Mouse (Mus musculus): ENCODE measurements around the gene Ndufa12. TPM values are rescaled to one million over a fixed set of nuclear protein-coding genes. Genes with fewer than 3 reads are reported as not detected.

Ndufa12 gene
- polyA plus RNA-seq, 1 experiment from 2014 or later, result 292 TPM

Other genes starting within 250 kb of the Ndufa12 start
- gene Vezt, start 162.9 kb upstream of the Ndufa12 start, polyA plus RNA-seq (2015; fragmentation: Nextera tagmentation; extraction: Ambion mirVana), result 68.6 and 71.8 TPM in 2 replicates
- gene Fgd6, start 162.7 kb upstream of the Ndufa12 start, polyA plus RNA-seq (2015; fragmentation: Nextera tagmentation; extraction: Ambion mirVana), result 1.5 and 1.7 TPM in 2 replicates
- 7.0 and 7.8 TPM in 2 replicates for gene Nr2c1, start 50.7 kb upstream of the Ndufa12 start, polyA plus RNA-seq (2015; fragmentation: Nextera tagmentation; extraction: Ambion mirVana)
- gene Gm4792, start 100.0 kb downstream of the Ndufa12 start, polyA plus RNA-seq (2015; fragmentation: Nextera tagmentation; extraction: Ambion mirVana), result 0.23 TPM in 1 of 2 replicates, not detected in the other
- gene Tmcc3, start 113.2 kb downstream of the Ndufa12 start, polyA plus RNA-seq (2015; fragmentation: Nextera tagmentation; extraction: Ambion mirVana), result 6.2 and 7.5 TPM in 2 replicates

Data from forebrain, embryonic 15.5 days (tissue).